Mouse (Mus musculus): Measurements from ENCODE around the gene Tas2r119.

DNA sequence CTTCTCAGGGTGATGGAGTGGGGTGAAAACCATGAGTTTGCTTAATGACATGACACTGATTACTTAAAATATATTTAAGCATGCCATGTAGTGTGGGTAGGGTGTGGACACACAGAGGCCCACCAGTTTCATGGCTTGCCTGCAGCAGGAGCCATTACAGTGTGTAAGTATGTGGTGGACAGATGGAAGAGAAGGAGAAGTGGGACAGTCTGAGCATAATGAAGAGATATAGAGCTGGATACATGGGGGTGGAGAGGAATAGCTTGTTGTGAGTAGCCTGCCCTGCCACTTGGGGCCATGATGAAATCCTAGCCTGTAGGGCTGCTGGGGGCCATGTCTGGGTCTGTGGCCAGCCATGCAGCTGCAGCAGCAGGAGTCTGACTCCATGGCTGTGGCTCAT is 16.8 kb upstream of the Tas2r119 start:
- TF ChIP-seq CTCF (IDR thresholded peaks at IDR 0.05; ENCODE audit: low read depth) (no peak), EP300 (IDR thresholded peaks at IDR 0.05; ENCODE audit: low read depth) (no peak)
